Mouse (Mus musculus) A20 (cell line): Measurements from ENCODE around the gene Ror2.

Source experiments
- DNase-seq: peaks from one replicate; pipeline ENCODE4 v3.0.0-alpha.2; 2011; ENCODE audit warnings: low read depth, low spot score

Gene Ror2

GRCm38 (mm10) chr13:53069076-53069690 lies 216.7 kb downstream of the Ror2 start:
- DNase-seq, result no peak

GRCm38 (mm10) chr13:53068461-53068860 lies 217.5 kb downstream of the Ror2 start:
- no peak for DNase-seq

- DNase-seq, result no peak
Measured at GRCm38 (mm10) chr13:53067949-53068348, 218.0 kb downstream of the Ror2 start.

GRCm38 (mm10) chr13:53065122-53065521 lies 220.8 kb downstream of the Ror2 start:
- no peak for DNase-seq

- DNase-seq, result no peak
Measured at GRCm38 (mm10) chr13:53064681-53065080, 221.2 kb downstream of the Ror2 start.
